Mouse (Mus musculus) kidney, adult 2 months (tissue): ENCODE data around the gene Cables2. TPM values are rescaled to one million over a fixed set of nuclear protein-coding genes. Genes with fewer than 3 reads are reported as not detected.

Experiments
- DNase-seq: peaks from one replicate; pipeline ENCODE4 v3.0.0; 2021
- H3K27ac ChIP-seq: fragments of 200-500 bp; 2 replicates; pipeline ENCODE4 v1.5.1; 2012; ENCODE audit warnings: low read depth, low read length, control low read depth, inconsistent platforms; ENCODE audit not compliant: insufficient read depth
- H3K27me3 ChIP-seq: fragments of 200-500 bp; replicated peaks from 2 replicates; pipeline ENCODE4 v1.6.1; 2012; ENCODE audit warnings: mild to moderate bottlenecking, moderate library complexity, low read length, inconsistent platforms; ENCODE audit not compliant: control insufficient read depth, insufficient read depth
- H3K36me3 ChIP-seq: fragments of 200-500 bp; 2 replicates; pipeline ENCODE4 v1.6.1; 2012; ENCODE audit warnings: mild to moderate bottlenecking, moderate library complexity, low read length, inconsistent platforms; ENCODE audit not compliant: control insufficient read depth, insufficient read depth
- H3K4me1 ChIP-seq: fragments of 200-500 bp; 2 replicates; pipeline ENCODE4 v1.6.1; 2011; ENCODE audit warnings: low read length; ENCODE audit not compliant: control insufficient read depth, insufficient read depth
- H3K4me3 ChIP-seq: fragments of 200-500 bp; 2 replicates; pipeline ENCODE4 v1.5.1; 2011; ENCODE audit warnings: mild to moderate bottlenecking, low read depth, low read length, control low read depth; ENCODE audit not compliant: insufficient read depth
- CTCF ChIP-seq: fragments of 200-500 bp; conservative IDR thresholded peaks from 2 replicates; pipeline ENCODE4 v1.5.1; 2011; ENCODE audit warnings: low read depth, mild to moderate bottlenecking, control low read depth, low read length, moderate library complexity, mixed read lengths; ENCODE audit not compliant: insufficient read depth, insufficient read length
- POLR2A ChIP-seq: fragments of 200-500 bp; IDR thresholded peaks from one replicate; pipeline ENCODE4 v1.6.1; 2011; ENCODE audit warnings: low read depth, low read length, control low read depth
- WGBS: fragments of 180-500 bp; shearing (Covaris S2); methylation state at CpG from one replicate; pipeline ENCODE4 v1.1.7; 2018; 5-methylcytosine and 5-hydroxymethylcytosine counted together
- polyA plus RNA-seq: library from polyadenylated mRNA; depleted of rRNA; stranded (reverse); fragments of >200 nt; gene quantifications from 2 replicates; pipeline ENCODE4 v1.2.3, GENCODE M21; 2012

Gene Cables2
- polyA plus RNA-seq, 1 experiment: 18.2 TPM

GRCm38 (mm10) chr2:180277773-180278320 lies 4.6 kb upstream of the Cables2 start:
- WGBS: 54% methylated on average over 8 of the region's 8 CpGs

GRCm38 (mm10) chr2:180276851-180277259 lies 3.6 kb upstream of the Cables2 start:
- no peak for TF ChIP-seq CTCF
- TF ChIP-seq POLR2A: no peak
- Histone ChIP-seq H3K4me1 (peaks cover 12% of the 10 kb centered on the region; the same call in 1 of the 2 replicates), H3K27me3 (no peaks in the 10 kb centered on the region), H3K4me3 (no peak overlapping the region), H3K36me3 (no peaks in the 10 kb centered on the region), H3K27ac (no peak overlapping the region)
- no peak for DNase-seq
- WGBS: 74% methylated on average over 8 of the region's 8 CpGs

More at GRCm38 (mm10) chr2:180277773-180278320, 4.6 kb upstream of the Cables2 start:
- peaks cover 8% of the 10 kb centered on the region; the same call in 1 of the 2 replicates for H3K4me1 ChIP-seq
- no peak overlapping the region for H3K4me3 ChIP-seq
- DNase-seq: peak; percentile 31
- no peak overlapping the region for H3K27ac ChIP-seq
- no peaks in the 10 kb centered on the region for H3K36me3 ChIP-seq
- no peaks in the 10 kb centered on the region for H3K27me3 ChIP-seq
- TF ChIP-seq POLR2A: no peak
- TF ChIP-seq CTCF: no peak

DNA sequence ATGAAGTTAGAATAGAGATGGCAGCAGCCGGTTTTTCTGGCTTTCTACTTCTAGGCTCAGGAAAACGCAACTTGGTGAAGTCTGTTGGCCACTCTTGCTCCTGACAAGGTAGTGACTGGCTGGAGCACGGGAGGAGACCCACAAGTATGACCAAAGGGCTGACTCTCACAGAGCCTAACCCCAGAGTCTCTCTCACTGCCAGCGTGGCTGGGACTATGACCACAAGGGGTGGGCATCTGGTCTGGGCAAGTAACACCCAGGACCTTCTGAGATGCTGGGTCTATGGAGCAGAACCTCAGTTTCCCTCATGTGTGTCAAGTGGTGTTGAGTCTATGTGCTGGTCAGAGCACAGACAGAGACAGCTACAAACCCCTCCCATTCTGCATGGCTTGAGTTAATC lies 3.1 kb upstream of the Cables2 start:
- no peaks in the 10 kb centered on the region for H3K27me3 ChIP-seq
- no peak overlapping the region for H3K27ac ChIP-seq
- WGBS: 51% methylated on average over 4 of the region's 4 CpGs

DNA sequence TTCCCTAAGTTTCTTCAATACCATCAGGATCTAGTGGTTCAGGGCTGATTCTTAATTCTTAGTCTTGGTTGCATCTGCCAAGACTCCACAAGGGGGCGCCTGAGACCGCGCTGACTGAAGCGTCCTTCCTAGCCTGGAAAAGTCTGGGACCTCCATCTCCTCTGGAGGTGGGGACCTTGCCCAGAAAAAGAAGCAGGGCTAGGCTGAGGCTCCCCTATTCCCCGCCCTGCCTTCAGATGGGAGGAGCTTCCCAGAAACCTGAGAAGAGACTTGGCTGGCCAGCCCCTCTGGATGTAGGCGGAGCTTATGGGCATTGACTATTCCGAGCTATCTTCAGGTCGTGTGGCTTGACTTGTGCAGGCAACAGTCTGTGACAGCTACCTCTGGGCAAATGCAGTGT lies 2.5 kb upstream of the Cables2 start:
- no peak overlapping the region for H3K4me3 ChIP-seq
- TF ChIP-seq POLR2A: no peak
- peak; percentile 86 for TF ChIP-seq CTCF
- H3K36me3 ChIP-seq: no peaks in the 10 kb centered on the region
- no peak overlapping the region for H3K27ac ChIP-seq
- DNase-seq: peak; percentile 85
- WGBS: 0% methylated on average over 8 of the region's 8 CpGs
- H3K27me3 ChIP-seq: no peaks in the 10 kb centered on the region
- H3K4me1 ChIP-seq: peaks cover 12% of the 10 kb centered on the region; the same call in 1 of the 2 replicates

More for the DNA sequence above, 3.1 kb upstream of the Cables2 start:
- TF ChIP-seq POLR2A: no peak
- TF ChIP-seq CTCF: no peak
- peaks cover 12% of the 10 kb centered on the region; the same call in 1 of the 2 replicates for H3K4me1 ChIP-seq
- no peaks in the 10 kb centered on the region for H3K36me3 ChIP-seq
- DNase-seq: no peak
- no peak overlapping the region for H3K4me3 ChIP-seq

GRCm38 (mm10) chr2:180274523-180274922 lies 1.2 kb upstream of the Cables2 start:
- no peaks in the 10 kb centered on the region for H3K27me3 ChIP-seq
- 91% methylated on average over 2 of the region's 2 CpGs for WGBS
- TF ChIP-seq POLR2A (no peak), CTCF (no peak)
- no peak for DNase-seq
- H3K27ac ChIP-seq: no peak overlapping the region
- H3K36me3 ChIP-seq: no peaks in the 10 kb centered on the region
- no peak overlapping the region for H3K4me3 ChIP-seq
- H3K4me1 ChIP-seq: peaks cover 12% of the 10 kb centered on the region; the same call in 1 of the 2 replicates

DNA sequence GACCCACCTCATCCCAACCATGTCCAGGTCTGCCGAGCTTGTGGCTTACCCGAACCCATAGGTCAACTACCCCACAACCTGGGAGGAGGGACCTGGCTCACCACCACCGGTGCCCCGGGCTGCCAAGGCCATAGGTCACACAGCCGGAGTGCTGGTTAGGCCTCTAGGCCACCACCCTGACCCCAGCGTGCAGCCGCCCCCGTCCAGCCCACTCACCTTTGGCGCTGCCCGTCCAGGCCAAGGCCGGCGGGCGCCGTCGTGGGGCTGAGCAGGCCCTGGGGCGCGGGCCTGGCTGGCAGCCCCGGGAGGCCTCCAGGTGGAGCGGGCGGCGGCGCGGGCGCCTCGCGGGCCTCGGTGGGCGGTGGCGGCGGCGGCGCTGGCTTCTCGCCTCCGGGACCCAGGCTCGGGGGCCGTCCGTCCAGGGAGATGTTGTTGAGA lies 393 bp downstream of the Cables2 start:
- H3K36me3 ChIP-seq: no peaks in the 10 kb centered on the region
- no peaks in the 10 kb centered on the region for H3K27me3 ChIP-seq
- peak; percentile 53 for DNase-seq
- H3K4me3 ChIP-seq: peak overlapping the region; percentile 72
- H3K27ac ChIP-seq: peak overlapping the region; percentile 2; the same call in 1 of the 2 replicates
- WGBS: under 1% methylated on average over 37 of the region's 37 CpGs
- no peak for TF ChIP-seq POLR2A
- no peak for TF ChIP-seq CTCF
- H3K4me1 ChIP-seq: peaks cover 12% of the 10 kb centered on the region; the same call in 1 of the 2 replicates

GRCm38 (mm10) chr2:180271804-180272395 lies 1.4 kb downstream of the Cables2 start:
- Histone ChIP-seq H3K27me3 (no peaks in the 10 kb centered on the region), H3K36me3 (no peaks in the 10 kb centered on the region), H3K4me3 (no peak overlapping the region), H3K4me1 (peaks cover 12% of the 10 kb centered on the region; the same call in 1 of the 2 replicates), H3K27ac (no peak overlapping the region)
- no peak for TF ChIP-seq POLR2A
- 69% methylated on average over 5 of the region's 5 CpGs for WGBS
- no peak for DNase-seq
